Mouse (Mus musculus) skeletal muscle tissue, adult 2 months (tissue): ENCODE results near the gene Zfp87.

Experiments used
- DNase-seq: peaks from one replicate; pipeline ENCODE4 v3.0.0-alpha.2; 2012; ENCODE audit warnings: low read depth, low spot score

Gene Zfp87

GRCm38 (mm10) chr13:67525753-67526410 lies at the start of gene Zfp87, which contains the start of gene Gm26965:
Gene Zfp87, minus strand, starts transcription at chr13:67526177.
Gene Gm26965, minus strand, starts transcription at chr13:67526151.
- DNase-seq = peak; percentile 91

DNA sequence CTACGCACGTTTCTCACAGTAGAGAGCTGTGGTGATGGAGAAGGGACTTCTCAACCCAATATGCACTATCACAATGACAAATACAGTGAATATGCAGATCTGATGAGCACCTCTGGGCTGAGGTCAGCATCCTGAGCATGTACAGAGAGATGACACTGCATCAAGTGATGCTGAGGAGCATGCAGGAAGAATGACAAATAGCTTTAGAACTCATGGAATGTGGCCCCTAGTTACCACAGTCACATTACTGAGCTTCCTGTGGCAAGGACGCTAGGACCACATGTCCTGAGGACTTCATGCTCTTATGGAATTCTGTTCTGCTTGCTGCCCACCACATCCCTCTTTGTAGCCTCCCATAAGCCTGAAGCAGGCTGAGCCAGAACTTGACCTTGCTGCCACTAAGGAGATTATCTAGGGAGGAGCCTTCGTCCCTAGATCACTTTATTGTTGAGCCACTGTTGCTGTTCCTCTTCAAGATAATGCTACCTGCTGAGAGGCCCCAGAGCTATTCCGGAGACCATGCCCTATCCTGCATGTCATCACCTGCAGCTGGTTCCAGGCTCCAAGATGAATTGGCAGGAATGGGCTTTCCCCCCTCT lies 46.7 kb upstream of the Zfp87 start:
- DNase-seq = no peak

DNA sequence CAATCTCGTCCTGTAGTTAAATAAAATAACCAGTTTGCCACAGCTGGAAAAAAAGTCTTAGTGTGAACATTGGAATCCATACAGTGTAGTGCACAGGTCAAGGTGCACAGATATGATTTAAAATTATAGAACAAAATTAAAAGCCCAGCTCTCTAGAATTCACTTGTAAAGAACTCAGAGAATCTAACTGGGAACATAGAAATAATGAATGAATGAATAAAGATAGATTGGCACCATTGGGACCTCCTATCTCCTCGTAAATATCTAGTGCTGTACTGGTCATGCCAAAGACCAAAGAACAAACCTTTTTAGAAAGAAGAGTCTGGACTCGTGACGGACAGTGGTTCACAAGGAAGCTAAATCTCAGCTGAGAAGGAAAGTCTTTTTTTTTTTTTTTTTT lies 27.8 kb upstream of the Zfp87 start, which contains the start of gene Zfp748:
Zfp748 (minus strand) TSS at position 101 of the 400 bp plus-strand sequence.
- no peak for DNase-seq

GRCm38 (mm10) chr13:67552505-67553346 lies 26.7 kb upstream of the Zfp87 start:
- DNase-seq = peak; percentile 68

DNA sequence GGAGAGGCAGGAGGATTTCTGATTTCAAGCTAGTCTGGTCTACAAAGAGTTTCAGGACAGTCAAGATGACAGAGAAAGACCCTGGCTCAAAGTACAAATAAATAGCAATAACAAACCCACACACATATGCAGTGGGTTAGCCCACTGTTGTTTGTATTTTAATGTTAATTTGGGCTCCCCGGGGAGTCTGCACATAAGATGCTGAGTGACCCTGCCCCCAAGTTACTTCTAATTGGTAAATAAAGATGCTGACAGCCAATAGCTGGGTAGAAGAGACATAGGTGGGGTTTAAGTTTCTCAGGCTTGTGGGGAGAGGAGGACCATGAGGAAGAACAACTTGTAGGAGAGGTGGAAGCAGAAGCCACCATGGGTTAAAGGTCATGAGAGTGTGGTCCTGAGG lies 20.0 kb upstream of the Zfp87 start:
- DNase-seq = no peak

DNA sequence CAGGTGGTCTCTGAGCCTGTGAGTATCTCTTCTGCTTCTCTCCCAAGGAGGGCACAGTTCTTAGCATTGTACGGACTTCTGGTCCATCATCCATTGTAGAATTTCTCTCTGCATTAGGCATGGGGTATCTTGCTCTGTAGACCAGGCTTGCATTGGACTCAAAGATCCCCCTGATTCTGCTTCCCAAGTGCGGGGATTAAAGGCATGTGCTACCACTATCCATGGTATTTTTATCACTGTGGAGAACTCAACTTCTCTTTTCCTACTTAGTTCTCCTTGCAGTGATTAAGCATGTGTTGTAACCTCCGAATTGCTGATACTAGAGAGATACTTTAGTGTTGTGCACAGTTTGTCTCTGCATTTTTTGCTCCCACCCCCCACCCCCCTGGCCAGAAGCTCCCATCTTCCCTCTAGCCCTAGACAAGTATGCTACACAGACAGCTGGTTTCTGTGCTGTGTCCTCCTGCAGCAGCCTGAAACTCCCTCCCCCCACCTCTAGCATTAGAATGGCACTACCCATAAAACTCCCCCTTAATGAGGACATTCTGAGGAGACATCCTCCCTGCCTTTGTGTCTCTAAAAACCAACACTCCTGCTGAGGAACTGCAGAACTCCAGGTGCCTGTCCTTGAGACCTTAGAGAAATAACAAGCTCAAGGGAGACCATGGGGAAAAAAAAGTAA lies 1.2 kb upstream of the Zfp87 start:
- no peak for DNase-seq

DNA sequence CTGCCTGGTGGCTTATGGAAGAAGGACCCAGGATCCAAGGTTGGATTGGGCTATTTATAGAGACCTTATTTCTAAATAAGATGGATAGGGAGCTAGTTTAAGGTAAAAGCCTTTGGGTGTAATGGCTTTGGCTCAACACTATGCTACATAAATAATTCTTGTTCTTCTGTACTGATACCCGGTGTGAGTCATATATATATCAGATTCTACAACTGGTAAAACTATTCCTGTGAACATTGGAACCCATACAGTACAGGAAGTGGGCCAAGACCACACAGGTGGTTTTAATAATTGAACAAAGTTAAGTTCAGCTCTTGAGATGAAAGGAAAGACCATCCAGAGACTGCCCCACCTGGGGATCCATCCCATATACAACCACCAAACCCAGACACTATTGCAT lies 25.1 kb downstream of the Zfp87 start:
- no peak for DNase-seq

DNA sequence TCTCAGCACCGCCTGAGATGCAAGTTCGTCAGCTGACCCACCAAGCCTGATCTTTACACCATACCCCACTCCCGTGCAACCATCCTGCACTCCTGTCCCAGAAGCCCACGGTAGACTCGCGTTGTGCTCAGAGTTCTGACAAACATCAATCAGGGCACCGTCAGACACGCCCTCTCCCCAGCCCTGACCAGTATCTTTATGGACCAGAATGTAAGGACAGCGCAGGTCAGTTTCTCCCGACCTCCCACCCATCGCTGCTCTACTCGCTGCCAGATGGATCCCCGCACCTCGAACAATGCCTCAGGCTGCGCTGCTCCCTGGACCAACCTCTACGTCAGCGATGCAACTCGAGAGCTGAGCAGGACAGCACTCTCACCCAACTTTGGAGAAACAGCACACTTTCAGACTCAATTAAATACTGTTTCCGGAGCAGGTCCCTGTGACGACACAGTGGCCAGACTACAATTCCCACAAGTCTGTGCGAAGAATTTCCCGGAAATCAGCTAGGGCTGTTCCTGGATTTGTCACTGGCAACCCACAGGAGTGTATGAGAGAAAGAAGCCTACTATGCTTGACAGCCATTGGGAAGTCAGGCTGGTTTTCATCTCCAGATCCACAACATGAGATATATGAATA lies 25.8 kb downstream of the Zfp87 start, which contains the start of gene Zfp58:
Zfp58 (minus strand) TSS at position 472 of the 636 bp plus-strand sequence.
- peak; percentile 76 for DNase-seq

DNA sequence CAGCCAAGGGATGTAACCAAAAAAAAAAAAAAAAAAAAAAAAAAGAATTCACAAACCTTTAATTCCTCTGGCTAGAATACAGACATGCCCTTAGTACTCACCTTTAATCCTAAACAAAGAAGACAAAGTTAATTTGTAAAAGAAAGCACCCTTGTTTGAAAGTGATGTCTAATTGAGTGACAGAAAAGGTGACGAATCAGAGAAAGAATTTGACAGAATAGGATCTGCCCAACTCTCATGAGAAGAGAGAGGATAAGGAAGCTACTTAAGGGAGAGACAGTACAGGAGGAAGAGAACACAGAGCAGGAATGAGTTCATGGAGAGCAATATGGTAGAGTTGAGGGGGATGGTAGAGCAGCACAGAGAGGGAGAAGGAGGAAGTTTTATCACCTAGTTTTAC lies 30.3 kb downstream of the Zfp87 start:
- DNase-seq = no peak

DNA sequence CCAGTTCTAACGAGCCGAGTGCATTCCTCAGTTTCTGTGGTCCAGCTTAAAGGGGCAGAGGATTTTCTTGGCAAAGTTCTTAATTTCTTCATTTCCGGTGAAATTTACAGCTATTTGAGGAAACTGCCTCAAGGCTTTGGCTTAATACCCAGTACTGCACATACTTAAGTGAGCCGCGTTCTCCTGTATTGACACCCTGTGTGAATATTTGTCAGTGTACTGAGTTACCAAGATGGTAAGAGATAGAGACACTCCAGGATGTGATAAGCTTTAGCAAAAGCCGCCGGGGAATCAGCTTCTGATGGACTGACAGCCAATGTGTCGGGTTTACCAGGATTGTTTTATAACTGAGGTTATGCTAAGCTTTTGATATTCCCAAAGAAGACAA lies 41.6 kb downstream of the Zfp87 start:
- DNase-seq = no peak

DNA sequence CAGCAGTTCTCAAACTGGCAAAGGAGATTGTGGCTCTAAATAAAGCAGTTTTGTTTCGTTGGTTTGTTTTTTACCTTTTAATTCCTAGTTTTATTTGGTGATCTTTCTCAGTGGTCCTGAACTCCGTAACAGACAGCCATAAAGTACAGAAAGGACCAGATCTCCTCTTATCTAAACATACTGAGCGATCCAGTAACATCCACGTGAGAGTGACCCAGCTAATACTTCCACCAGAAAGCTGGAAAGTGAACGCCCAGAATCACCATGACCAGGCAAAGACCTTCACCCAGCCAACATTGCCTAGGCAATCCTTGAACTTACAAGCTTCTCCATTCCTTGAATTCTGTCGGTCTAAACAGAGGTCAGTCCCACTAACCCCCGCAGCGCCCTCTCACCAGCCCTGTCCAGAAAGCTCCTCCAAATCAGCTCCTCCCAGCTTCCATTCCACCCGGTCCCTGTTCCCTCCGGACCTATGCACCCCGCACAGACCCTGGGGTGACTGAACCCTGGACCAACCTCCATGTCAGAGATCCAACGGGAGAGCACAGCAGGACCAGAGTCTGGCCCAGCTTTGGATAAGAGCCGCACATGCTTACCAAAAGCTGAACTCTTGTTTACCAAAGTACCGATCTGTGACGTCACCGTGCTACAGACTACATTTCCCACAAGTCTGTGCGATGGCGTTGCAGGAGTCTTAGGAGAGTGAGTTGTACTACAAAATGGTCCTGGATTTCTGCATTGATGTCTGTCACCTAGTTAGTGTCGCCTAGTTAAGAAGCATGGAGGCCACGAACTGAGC lies 42.2 kb downstream of the Zfp87 start, which contains the start of gene Zfp874b:
Zfp874b (minus strand) TSS at position 634 of the 799 bp plus-strand sequence.
- DNase-seq = peak; percentile 91

DNA sequence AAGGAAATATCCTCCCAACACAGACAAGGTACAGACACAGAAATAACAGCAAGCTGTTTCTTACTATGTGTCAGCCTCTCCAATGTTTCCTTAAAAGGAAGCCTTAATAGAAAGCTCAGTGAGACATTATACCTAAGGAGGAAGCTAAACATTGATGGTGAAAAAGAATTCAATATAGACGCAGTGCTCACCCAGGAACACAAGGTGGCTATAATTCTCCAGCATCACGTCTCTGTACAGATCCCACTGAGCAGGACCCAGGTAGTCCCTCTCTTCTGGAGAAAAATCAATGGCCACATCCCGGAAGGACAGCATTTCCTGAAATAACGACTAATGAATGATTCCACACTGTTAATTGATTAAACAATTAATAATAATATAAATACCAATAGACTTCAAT lies 44.4 kb downstream of the Zfp87 start:
- DNase-seq = no peak

DNA sequence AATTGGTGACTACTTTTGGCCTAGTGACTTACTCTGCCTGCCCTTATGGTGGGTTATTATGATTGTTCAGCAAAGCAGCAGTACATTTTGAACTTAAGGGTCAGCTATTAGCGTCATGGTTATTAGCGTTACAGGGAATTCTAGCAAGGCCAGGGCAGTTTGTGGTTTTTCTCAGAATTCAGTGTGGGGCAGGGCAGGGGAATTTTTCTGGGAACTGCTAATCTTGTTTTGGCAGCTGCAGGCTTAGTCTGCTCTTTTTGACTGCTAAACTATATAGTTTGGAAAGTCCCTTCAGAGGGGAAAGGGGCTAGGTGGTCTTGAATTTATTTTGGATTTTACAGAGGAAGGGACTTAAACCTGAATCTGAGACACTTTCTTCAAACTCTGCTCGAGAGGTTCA lies 56.7 kb downstream of the Zfp87 start:
- DNase-seq = no peak
